Mouse (Mus musculus) hindbrain, postnatal 0 days (tissue): ENCODE measurements around the gene Hivep3. TPM values are rescaled to one million over a fixed set of nuclear protein-coding genes. Genes with fewer than 3 reads are reported as not detected.

ENCODE experiments used
- ATAC-seq: fragments of 200-750 bp; cut with Nextera tagmentation; 2 replicates; pipeline ENCODE4 v1.8.0; 2017; ENCODE audit warnings: mild to moderate bottlenecking, moderate TSS enrichment, moderate library complexity
- DNase-seq: peaks from one replicate; pipeline ENCODE4 v3.0.0-alpha.2; 2015; ENCODE audit warnings: low spot score
- H3K27ac ChIP-seq: fragments of 300-500 bp; sonication (generic); 2 replicates; pipeline ENCODE4 v1.5.1; 2014; ENCODE audit warnings: mild to moderate bottlenecking
- H3K27me3 ChIP-seq: fragments of 300-500 bp; sonication (generic); 2 replicates; pipeline ENCODE4 v1.6.1; 2014; ENCODE audit warnings: low read length, mixed read lengths; ENCODE audit not compliant: insufficient read depth
- H3K36me3 ChIP-seq: fragments of 300-500 bp; sonication (generic); 2 replicates; pipeline ENCODE4 v1.6.1; 2014; ENCODE audit warnings: low read length, mixed read lengths; ENCODE audit not compliant: insufficient read depth
- H3K4me1 ChIP-seq: fragments of 300-500 bp; sonication (generic); 2 replicates; pipeline ENCODE4 v1.6.1; 2014; ENCODE audit warnings: antibody characterized with exemption, low read length, mixed read lengths; ENCODE audit not compliant: insufficient read depth
- H3K4me2 ChIP-seq: fragments of 300-500 bp; sonication (generic); 2 replicates; pipeline ENCODE4 v1.6.1; 2014; ENCODE audit warnings: low read depth, mild to moderate bottlenecking, low read length, moderate library complexity, mixed read lengths
- H3K4me3 ChIP-seq: fragments of 300-500 bp; sonication (generic); 2 replicates; pipeline ENCODE4 v1.5.1; 2014; ENCODE audit warnings: low read length
- H3K9ac ChIP-seq: fragments of 300-500 bp; sonication (generic); replicated peaks from 2 replicates; pipeline ENCODE4 v1.6.1; 2014; ENCODE audit warnings: mild to moderate bottlenecking, low read length, moderate library complexity, mixed read lengths
- H3K9me3 ChIP-seq: fragments of 300-500 bp; sonication (generic); 2 replicates; pipeline ENCODE4 v1.6.1; 2016; ENCODE audit warnings: low read length, mixed read lengths
- CTCF ChIP-seq: IDR thresholded peaks from 2 replicates; pipeline ENCODE4 v1.5.1; 2016; ENCODE audit warnings: antibody characterized with exemption, control low read depth, low read depth
- WGBS: fragments of 180-500 bp; shearing (Covaris S2); extraction: QIAGEN DNeasy Blood & Tissue Kit; methylation state at CpG from one replicate; pipeline ENCODE4 v1.1.7; 2014; 5-methylcytosine and 5-hydroxymethylcytosine counted together
- polyA plus RNA-seq: library from polyadenylated mRNA; unstranded; fragments of >200 nt; fragmentation: Nextera tagmentation; extraction: Ambion mirVana; gene quantifications from 2 replicates; pipeline ENCODE4 v1.2.1, GENCODE M21; 2015
- total RNA-seq: library from RNA; depleted of rRNA; stranded (reverse); fragments of >200 nt; gene quantifications from 2 replicates; pipeline ENCODE4 v1.2.3, GENCODE M21; 2014

Hivep3 gene
- total and polyA plus RNA-seq, 2 experiments from 2014 or later = 11.0 to 15.1 TPM

DNA sequence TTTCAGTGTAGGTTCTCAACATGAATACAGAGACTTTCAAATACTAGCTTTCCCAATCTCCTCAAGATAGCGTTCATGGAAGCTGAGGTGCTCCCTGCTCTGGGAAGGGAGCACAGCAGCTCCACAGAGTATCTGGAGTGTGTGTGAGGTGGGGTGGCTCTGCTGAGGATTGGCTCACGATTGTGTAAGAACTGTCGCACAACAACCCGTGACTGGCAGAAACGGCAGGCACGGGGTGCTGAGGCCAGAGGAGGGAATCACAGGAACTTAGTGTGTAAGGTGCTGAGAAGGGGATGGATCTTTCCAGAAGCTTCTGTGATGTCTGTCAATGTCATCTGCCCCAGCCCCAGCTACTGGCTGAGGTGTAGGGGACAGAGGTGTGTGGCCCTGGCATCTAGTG is 328.1 kb downstream of the Hivep3 start:
- Histone ChIP-seq H3K4me2 (no peak overlapping the region), H3K27me3 (no peaks in the 10 kb centered on the region), H3K4me3 (no peak overlapping the region), H3K9ac (no peak overlapping the region), H3K36me3 (no peaks in the 10 kb centered on the region), H3K9me3 (no peaks in the 10 kb centered on the region), H3K4me1 (no peaks in the 10 kb centered on the region), H3K27ac (no peak overlapping the region)
- WGBS = 91% methylated on average over 6 of the region's 6 CpGs
- no peak for TF ChIP-seq CTCF
- no peak for ATAC-seq
- no peak for DNase-seq

GRCm38 (mm10) chr4:120062198-120062597 is 328.6 kb downstream of the Hivep3 start:
- TF ChIP-seq CTCF = no peak
- DNase-seq = no peak
- Histone ChIP-seq H3K4me2 (no peak overlapping the region), H3K27me3 (no peaks in the 10 kb centered on the region), H3K36me3 (no peaks in the 10 kb centered on the region), H3K9ac (no peak overlapping the region), H3K4me3 (no peak overlapping the region), H3K27ac (no peak overlapping the region), H3K4me1 (no peaks in the 10 kb centered on the region), H3K9me3 (no peaks in the 10 kb centered on the region)
- no peak for ATAC-seq
- WGBS = 69% methylated on average over 6 of the region's 6 CpGs

GRCm38 (mm10) chr4:120062754-120063153 is 329.2 kb downstream of the Hivep3 start:
- H3K27me3 ChIP-seq = no peaks in the 10 kb centered on the region
- ATAC-seq (no peak), DNase-seq (no peak)
- TF ChIP-seq CTCF = no peak
- H3K36me3 ChIP-seq = no peaks in the 10 kb centered on the region
- H3K27ac ChIP-seq = no peak overlapping the region
- H3K4me1 ChIP-seq = no peaks in the 10 kb centered on the region
- H3K9me3 ChIP-seq = no peaks in the 10 kb centered on the region
- no peak overlapping the region for H3K9ac ChIP-seq
- no peak overlapping the region for H3K4me2 ChIP-seq
- no peak overlapping the region for H3K4me3 ChIP-seq
- WGBS = 89% methylated on average over 11 of the region's 11 CpGs

- no peak for DNase-seq
- WGBS = 87% methylated on average over 20 of the region's 20 CpGs
- no peaks in the 10 kb centered on the region for H3K9me3 ChIP-seq
These were observed 330.0 kb downstream of the Hivep3 start for GRCm38 (mm10) chr4:120063353-120064124.

DNA sequence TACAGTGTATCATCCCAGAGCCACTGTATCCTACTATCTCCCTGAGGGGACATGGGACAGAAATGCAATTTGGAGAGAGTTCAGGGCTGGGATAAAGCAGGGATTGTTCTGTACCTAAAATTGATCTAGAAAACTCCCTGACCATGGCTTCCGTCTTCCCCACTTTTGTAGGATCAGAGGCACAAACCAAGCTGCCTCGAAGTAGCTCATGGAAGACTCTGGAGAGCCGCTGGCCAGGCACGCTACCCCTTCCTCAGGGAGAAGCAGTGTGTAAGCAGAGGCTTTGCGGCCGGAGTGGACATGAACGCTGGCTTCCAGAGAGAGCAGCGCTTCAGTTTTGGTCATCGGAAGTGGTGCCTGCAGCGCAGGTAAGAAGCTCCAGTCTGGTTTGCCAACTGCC is 331.1 kb downstream of the Hivep3 start, which contains the start of gene AL607142.1:
TSS of gene AL607142.1 (plus strand) at position 301 of the 400 bp plus-strand sequence.
- DNase-seq = no peak
- WGBS = 89% methylated on average over 10 of the region's 10 CpGs

More at GRCm38 (mm10) chr4:120063353-120064124, 330.0 kb downstream of the Hivep3 start:
- no peaks in the 10 kb centered on the region for H3K36me3 ChIP-seq
- no peak for ATAC-seq
- H3K27ac ChIP-seq = no peak overlapping the region
- no peak overlapping the region for H3K4me2 ChIP-seq
- no peak for TF ChIP-seq CTCF
- no peak overlapping the region for H3K4me3 ChIP-seq
- no peaks in the 10 kb centered on the region for H3K27me3 ChIP-seq
- no peaks in the 10 kb centered on the region for H3K4me1 ChIP-seq
- H3K9ac ChIP-seq = no peak overlapping the region

DNA sequence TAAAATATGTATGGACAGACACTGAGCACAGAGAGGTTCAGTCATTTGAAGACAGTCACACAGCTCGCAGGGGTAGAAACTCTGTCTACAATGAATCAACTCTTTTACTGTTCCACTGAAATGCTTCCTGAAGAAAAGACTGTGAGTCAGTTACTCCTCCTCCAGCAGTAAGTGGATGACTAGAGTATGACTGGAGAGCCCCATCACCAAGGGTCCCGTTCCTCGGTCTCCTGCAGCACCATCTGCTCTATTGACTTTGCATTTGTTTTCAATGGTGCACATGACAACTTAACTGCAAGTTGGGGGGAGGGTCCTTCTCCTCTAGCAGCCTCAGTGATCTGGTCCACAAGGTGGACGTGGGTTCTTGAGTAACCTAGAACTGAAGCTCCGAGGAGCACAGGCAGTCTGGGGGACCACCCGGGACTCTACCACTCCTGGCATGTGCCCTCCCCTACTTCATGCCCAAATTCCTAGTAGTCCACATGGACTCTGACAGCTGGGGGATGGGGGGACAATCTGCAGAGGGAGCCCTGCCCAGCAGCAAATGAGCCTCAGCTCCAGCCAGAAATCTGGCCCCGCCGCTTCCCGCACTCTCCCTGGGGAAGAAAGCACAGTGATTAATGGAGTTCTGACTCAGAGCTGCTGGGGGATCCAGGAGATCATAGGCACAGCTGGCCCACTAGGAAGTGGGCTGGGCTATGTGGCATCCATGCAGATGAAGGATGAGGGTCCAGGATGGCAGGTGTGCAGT is 333.4 kb downstream of the Hivep3 start:
- Histone ChIP-seq H3K27me3 (no peaks in the 10 kb centered on the region), H3K4me3 (no peak overlapping the region), H3K9me3 (no peaks in the 10 kb centered on the region), H3K4me1 (no peaks in the 10 kb centered on the region), H3K27ac (no peak overlapping the region), H3K36me3 (no peaks in the 10 kb centered on the region), H3K9ac (no peak overlapping the region), H3K4me2 (no peak overlapping the region)
- WGBS = 60% methylated on average over 9 of the region's 9 CpGs
- ATAC-seq (no peak), DNase-seq (peak; percentile 15)
- no peak for TF ChIP-seq CTCF

More for the DNA sequence above, 331.1 kb downstream of the Hivep3 start, which contains the start of gene AL607142.1:
- no peak within 1 kb of the TSS for H3K27ac ChIP-seq
- no peaks in the 10 kb centered on the region for H3K27me3 ChIP-seq
- no peak within 1 kb of the TSS for H3K9ac ChIP-seq
- no peak for TF ChIP-seq CTCF
- no peaks in the 10 kb centered on the region for H3K36me3 ChIP-seq
- no peak within 1 kb of the TSS for H3K4me2 ChIP-seq
- ATAC-seq = no peak
- no peak within 1 kb of the TSS for H3K4me3 ChIP-seq
- no peaks in the 10 kb centered on the region for H3K9me3 ChIP-seq
- no peaks in the 10 kb centered on the region for H3K4me1 ChIP-seq
